Comparison of ENCODE assay signal across 24 mouse cellular contexts in genomic region chr5:66353876-66354275, GRCm38 (mm10).
DNase-seq lines count a peak whose midpoint lies in the region; ATAC-seq and TF ChIP-seq lines count a peak whose summit lies in the region.
"Had no signal": no experiment of that assay in that cellular context is flagged by ENCODE, and none has a peak within 500 bp of the region (broad histone marks: within the 10 kb centered on the region; RNA-seq: fewer than 3 reads in every experiment).

No protein-coding gene starts in this region.

- H3K4me3 ChIP-seq in heart, embryonic 16.5 days (ENCODE audit: low read length) = no peak overlapping the region
- no peak overlapping the region for H3K4me3 ChIP-seq in kidney, adult 2 months (ENCODE audit: insufficient read depth, low read depth, low read length)
- H3K4me3 ChIP-seq in kidney, embryonic 16.5 days (ENCODE audit: low read length) = no peak overlapping the region
- H3K4me3 ChIP-seq: embryonic facial prominence, embryonic 10.5 days; embryonic facial prominence, embryonic 12.5 days; forebrain, embryonic 13.5 days; forebrain, embryonic 15.5 days had no signal

- 68% methylated on average over 3 of the region's 3 CpGs for WGBS in heart, embryonic 16.5 days
- WGBS in kidney, adult 2 months = 57% methylated on average over 3 of the region's 3 CpGs
- 77% methylated on average over 3 of the region's 3 CpGs for WGBS in kidney, embryonic 16.5 days

- intact Hi-C loops in heart, postnatal 14 days (cut with DNase I) = no loop called here
- intact Hi-C loops in heart, postnatal 10 days (cut with DNase I) = no loop called here

- no peak for TF ChIP-seq POLR2A in kidney, adult 2 months (IDR thresholded peaks at IDR 0.05; ENCODE audit: low read depth, low read length)

- peak; percentile 89 for DNase-seq in heart, adult 11 months
- no peak for DNase-seq in heart, postnatal 14 days
- no peak for DNase-seq in heart, postnatal 10 days
- peak; percentile 56 for DNase-seq in kidney, adult 2 months
- DNase-seq: adrenal gland, adult 8-10 months; adrenal gland, postnatal 14 days; adrenal gland, postnatal 36 days; B cell, adult 2 months; cerebellum, adult 11-12 months; cerebellum, adult 2 months; cerebellum, adult 9-10 months; cerebellum, postnatal 10 days; cerebellum, postnatal 25 days had no signal

- peaks cover 6% of the 10 kb centered on the region; the same call in 1 of the 2 replicates for H3K9me3 ChIP-seq in heart, embryonic 16.5 days (replicated peaks; ENCODE audit: control insufficient read depth, low read length)
- no peaks in the 10 kb centered on the region for H3K9me3 ChIP-seq in kidney, embryonic 16.5 days (ENCODE audit: low read length)
- H3K9me3 ChIP-seq: embryonic facial prominence, embryonic 10.5 days; embryonic facial prominence, embryonic 12.5 days; forebrain, embryonic 15.5 days had no signal

- no peak overlapping the region for H3K27ac ChIP-seq in heart, embryonic 16.5 days (ENCODE audit: low read length)
- H3K27ac ChIP-seq in kidney, adult 2 months (ENCODE audit: insufficient read depth, low read depth, low read length) = peak overlapping the region; percentile 56; the same call in 1 of the 2 replicates
- H3K27ac ChIP-seq in kidney, embryonic 16.5 days (ENCODE audit: low read length) = no peak overlapping the region
- H3K27ac ChIP-seq: embryonic facial prominence, embryonic 10.5 days; embryonic facial prominence, embryonic 12.5 days; forebrain, embryonic 13.5 days; forebrain, embryonic 15.5 days had no signal

- no peaks in the 10 kb centered on the region for H3K36me3 ChIP-seq in heart, embryonic 16.5 days (ENCODE audit: control insufficient read depth, insufficient read depth)
- no peaks in the 10 kb centered on the region for H3K36me3 ChIP-seq in kidney, adult 2 months (ENCODE audit: control insufficient read depth, insufficient read depth, low read length)
- H3K36me3 ChIP-seq in kidney, embryonic 16.5 days (ENCODE audit: insufficient read depth, low read length) = peaks cover 2% of the 10 kb centered on the region; the same call in 1 of the 2 replicates
- H3K36me3 ChIP-seq: embryonic facial prominence, embryonic 12.5 days; forebrain, embryonic 15.5 days; G1E had no signal

- 0 out of 2 replicates have a peak, but pooled peaks have one; percentile 18 for ATAC-seq in heart, embryonic 16.5 days (replicated peaks; ENCODE audit: extremely low read depth, insufficient read depth, low FRiP score)
- ATAC-seq in kidney, embryonic 16.5 days (ENCODE audit: low FRiP score, low TSS enrichment) = no peak
- ATAC-seq: activated CD4-positive, CD25-positive, alpha-beta regulatory T cell, adult 4 months; CD4-positive, CD25-positive, alpha-beta regulatory T cell, adult 4 months; forebrain, embryonic 13.5 days; forebrain, embryonic 15.5 days; Patski had no signal

- no peak overlapping the region for H3K4me2 ChIP-seq in heart, embryonic 16.5 days (ENCODE audit: low read depth, low read length)
- no peak overlapping the region for H3K4me2 ChIP-seq in kidney, embryonic 16.5 days (replicated peaks; ENCODE audit: low read depth, low read length)
- H3K4me2 ChIP-seq: embryonic facial prominence, embryonic 12.5 days; forebrain, embryonic 13.5 days; forebrain, embryonic 15.5 days had no signal

- TF ChIP-seq CTCF in kidney, adult 2 months (conservative IDR thresholded peaks at IDR 0.05; ENCODE audit: insufficient read depth, insufficient read length, low read depth, low read length) = no peak

- no peaks in the 10 kb centered on the region for H3K27me3 ChIP-seq in heart, embryonic 16.5 days (ENCODE audit: control insufficient read depth, insufficient read depth, low read length)
- H3K27me3 ChIP-seq in kidney, adult 2 months (replicated peaks; ENCODE audit: control insufficient read depth, insufficient read depth, low read length) = no peaks in the 10 kb centered on the region
- no peaks in the 10 kb centered on the region for H3K27me3 ChIP-seq in kidney, embryonic 16.5 days (ENCODE audit: insufficient read depth, low read length)
- H3K27me3 ChIP-seq: CH12.LX; embryonic facial prominence, embryonic 12.5 days; forebrain, embryonic 13.5 days; forebrain, embryonic 15.5 days; Patski had no signal

- no peaks in the 10 kb centered on the region for H3K4me1 ChIP-seq in heart, embryonic 16.5 days (ENCODE audit: control insufficient read depth, insufficient read depth, low read length)
- peaks cover 16% of the 10 kb centered on the region; the same call in 1 of the 2 replicates for H3K4me1 ChIP-seq in kidney, adult 2 months (ENCODE audit: control insufficient read depth, insufficient read depth, low read length)
- no peaks in the 10 kb centered on the region for H3K4me1 ChIP-seq in kidney, embryonic 16.5 days (ENCODE audit: insufficient read depth, low read length)
- H3K4me1 ChIP-seq: embryonic facial prominence, embryonic 12.5 days; forebrain, embryonic 13.5 days had no signal

- H3K9ac ChIP-seq in heart, embryonic 16.5 days (ENCODE audit: low read length) = no peak overlapping the region
- H3K9ac ChIP-seq in kidney, embryonic 16.5 days (replicated peaks; ENCODE audit: low read length) = no peak overlapping the region
- H3K9ac ChIP-seq: embryonic facial prominence, embryonic 12.5 days; forebrain, embryonic 13.5 days; forebrain, embryonic 15.5 days had no signal

Comparison
In these comparisons a context has a peak if more than half of its experiments do, and no peak if none do; other contexts are left out.
1. DNase-seq: peak in heart, adult 11 months (single experiment) and kidney, adult 2 months (single experiment); none in heart, postnatal 14 days (0 of 2) and heart, postnatal 10 days (0 of 2).